Mouse (Mus musculus) midbrain, embryonic 12.5 days (tissue): ENCODE measurements around the gene Ttc25. TPM values are rescaled to one million over a fixed set of nuclear protein-coding genes. Genes with fewer than 3 reads are reported as not detected.

Source experiments
- ATAC-seq: fragments of 200-750 bp; cut with Nextera tagmentation; 2 replicates; pipeline ENCODE4 v1.8.0; 2017; ENCODE audit warnings: low read depth, moderate TSS enrichment, moderate library complexity; ENCODE audit not compliant: low FRiP score
- H3K27ac ChIP-seq: fragments of 300-500 bp; sonication (generic); replicated peaks from 2 replicates; pipeline ENCODE4 v1.5.1; 2016; ENCODE audit warnings: mild to moderate bottlenecking
- H3K27me3 ChIP-seq: fragments of 300-500 bp; sonication (generic); 2 replicates; pipeline ENCODE4 v1.6.1; 2016; ENCODE audit warnings: mild to moderate bottlenecking
- H3K36me3 ChIP-seq: fragments of 300-500 bp; sonication (generic); 2 replicates; pipeline ENCODE4 v1.6.1; 2016
- H3K4me1 ChIP-seq: fragments of 300-500 bp; sonication (generic); 2 replicates; pipeline ENCODE4 v1.6.1; 2016
- H3K4me2 ChIP-seq: fragments of 300-500 bp; sonication (generic); replicated peaks from 2 replicates; pipeline ENCODE4 v1.6.1; 2016; ENCODE audit warnings: mild to moderate bottlenecking, moderate library complexity
- H3K4me3 ChIP-seq: fragments of 300-500 bp; sonication (generic); 2 replicates; pipeline ENCODE4 v1.5.1; 2016; ENCODE audit warnings: mild to moderate bottlenecking
- H3K9ac ChIP-seq: fragments of 300-500 bp; sonication (generic); replicated peaks from 2 replicates; pipeline ENCODE4 v1.6.1; 2016; ENCODE audit warnings: mild to moderate bottlenecking, moderate library complexity
- H3K9me3 ChIP-seq: fragments of 300-500 bp; sonication (generic); 2 replicates; pipeline ENCODE4 v1.6.1; 2016; ENCODE audit warnings: mild to moderate bottlenecking
- WGBS: fragments of 180-500 bp; shearing (Covaris S2); methylation state at CpG from one replicate; pipeline ENCODE4 v1.1.7; 2016; 5-methylcytosine and 5-hydroxymethylcytosine counted together
- polyA plus RNA-seq: library from polyadenylated mRNA; unstranded; fragments of >200 nt; fragmentation: Nextera tagmentation; extraction: Ambion mirVana; gene quantifications from 2 replicates; pipeline ENCODE4 v1.2.1, GENCODE M21; 2016

Ttc25 gene
- polyA plus RNA-seq, result 2.4 and 2.6 TPM in 2 replicates

DNA sequence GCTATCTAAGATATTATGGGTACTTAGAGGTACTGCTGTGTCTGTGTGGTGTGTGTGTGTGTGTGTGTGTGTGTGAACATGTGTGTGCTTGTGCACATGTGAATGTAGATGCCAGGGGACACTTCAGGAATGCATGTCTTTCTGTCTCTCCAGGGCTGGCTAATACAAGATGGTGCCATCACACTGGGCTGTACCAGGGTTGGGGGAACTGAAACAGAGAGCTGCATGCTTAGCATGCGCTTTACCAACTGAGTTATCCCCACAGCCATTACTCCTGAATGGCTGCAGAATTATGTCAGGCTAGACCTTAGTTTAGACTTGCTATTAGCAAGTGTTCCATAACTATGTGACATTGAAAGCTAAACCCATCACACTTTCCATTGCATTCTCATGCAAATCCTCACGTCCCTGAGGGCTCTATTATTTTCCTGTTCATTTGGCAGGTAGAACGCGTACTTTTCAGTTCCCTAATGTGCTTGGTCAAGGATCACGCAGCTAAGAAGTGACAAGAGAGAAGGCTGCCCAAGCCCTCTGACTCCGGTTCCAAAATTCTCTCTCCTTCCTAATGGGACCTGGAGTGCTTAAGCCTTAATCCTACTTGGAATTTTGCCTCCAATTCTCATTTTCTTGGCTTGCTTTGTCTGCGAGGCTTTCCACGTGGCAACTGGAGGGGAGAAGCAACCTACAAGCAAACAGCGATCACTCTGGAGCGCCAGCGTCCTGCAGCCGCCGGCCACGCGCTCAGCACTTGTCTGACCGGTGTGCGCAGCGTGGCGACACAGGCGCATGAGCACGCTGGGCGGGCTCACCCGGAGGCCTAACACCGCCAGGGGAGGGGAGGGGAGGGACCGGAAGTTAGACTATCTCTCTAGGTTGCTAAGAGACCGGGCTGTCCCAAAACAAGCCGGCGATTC, at the start of gene Ttc25:
TSS of gene Ttc25 (plus strand) at position 776 of the 914 bp plus-strand sequence.
- Histone ChIP-seq H3K27ac (peak within 1 kb of the TSS; percentile 43; the same call in 1 of the 2 replicates), H3K36me3 (no peaks in the 10 kb centered on the region), H3K4me2 (peak within 1 kb of the TSS; percentile 67), H3K4me3 (peak within 1 kb of the TSS; percentile 44), H3K9me3 (no peaks in the 10 kb centered on the region), H3K4me1 (peaks cover 10% of the 10 kb centered on the region), H3K27me3 (peaks cover 12% of the 10 kb centered on the region), H3K9ac (peak within 1 kb of the TSS; percentile 37)
- peak; percentile 95 for ATAC-seq
- 4% methylated on average over 28 of the region's 28 CpGs for WGBS

GRCm38 (mm10) chr11:100500241-100500640, 45.2 kb upstream of the Ttc25 start:
- H3K36me3 ChIP-seq, result peaks cover 92% of the 10 kb centered on the region
- peaks cover 8% of the 10 kb centered on the region; the same call in 1 of the 2 replicates for H3K4me1 ChIP-seq
- H3K4me2 ChIP-seq, result no peak overlapping the region
- no peak overlapping the region for H3K4me3 ChIP-seq
- no peak for ATAC-seq
- H3K27ac ChIP-seq, result no peak overlapping the region
- no peak overlapping the region for H3K9ac ChIP-seq
- H3K9me3 ChIP-seq, result no peaks in the 10 kb centered on the region
- H3K27me3 ChIP-seq, result no peaks in the 10 kb centered on the region
- WGBS, result 68% methylated on average over 3 of the region's 3 CpGs

DNA sequence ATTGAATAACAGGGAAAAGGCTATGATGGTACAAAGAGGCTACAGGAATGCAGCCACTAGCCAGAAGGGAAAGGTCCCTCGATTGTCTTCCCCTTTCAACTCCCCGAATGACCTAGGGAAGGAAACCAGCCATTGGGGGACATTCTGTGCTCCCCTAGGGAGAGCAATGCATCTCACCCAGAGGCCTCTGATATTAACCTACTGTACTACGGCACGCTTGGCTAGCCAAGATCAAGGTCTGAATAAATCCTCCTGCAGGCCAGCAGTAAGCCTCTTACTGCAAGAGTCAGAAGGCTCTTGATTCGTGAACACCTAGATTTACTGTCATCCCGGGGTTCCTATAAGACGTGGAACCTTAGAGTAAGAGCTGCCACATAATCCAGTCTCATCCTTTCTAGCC, 44.8 kb upstream of the Ttc25 start:
- Histone ChIP-seq H3K27me3 (no peaks in the 10 kb centered on the region), H3K9me3 (no peaks in the 10 kb centered on the region), H3K9ac (no peak overlapping the region), H3K4me2 (no peak overlapping the region), H3K36me3 (peaks cover 92% of the 10 kb centered on the region), H3K27ac (no peak overlapping the region), H3K4me3 (no peak overlapping the region), H3K4me1 (peaks cover 8% of the 10 kb centered on the region; the same call in 1 of the 2 replicates)
- WGBS, result 67% methylated on average over 7 of the region's 7 CpGs
- ATAC-seq, result no peak

DNA sequence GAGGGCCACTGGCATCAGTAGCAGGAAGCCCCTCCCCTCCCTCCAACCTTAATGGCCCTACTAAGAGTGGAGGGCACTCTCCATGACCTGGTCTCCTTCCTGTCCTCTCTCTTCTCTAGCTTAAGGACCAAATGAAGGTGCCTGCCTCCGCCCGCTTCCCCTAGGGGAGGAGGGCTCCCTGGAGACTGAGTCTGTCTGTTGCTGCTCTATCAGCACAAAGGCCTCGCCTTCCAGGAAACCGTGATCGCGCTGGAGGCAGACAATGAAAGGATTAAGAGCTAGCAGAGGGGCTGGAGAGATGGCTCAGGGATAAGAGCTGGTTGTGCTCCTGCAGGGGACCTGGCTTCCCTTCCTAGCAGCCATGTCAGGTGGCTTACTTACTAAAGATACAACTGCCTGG, 44.1 kb upstream of the Ttc25 start:
- 11% methylated on average over 6 of the region's 6 CpGs for WGBS
- peaks cover 8% of the 10 kb centered on the region; the same call in 1 of the 2 replicates for H3K4me1 ChIP-seq
- no peak overlapping the region for H3K4me3 ChIP-seq
- ATAC-seq, result peak; percentile 54; the same call in 1 of the 2 replicates
- H3K9me3 ChIP-seq, result no peaks in the 10 kb centered on the region
- H3K27ac ChIP-seq, result peak overlapping the region; percentile 65
- no peak overlapping the region for H3K4me2 ChIP-seq
- peaks cover 92% of the 10 kb centered on the region for H3K36me3 ChIP-seq
- H3K27me3 ChIP-seq, result no peaks in the 10 kb centered on the region
- H3K9ac ChIP-seq, result no peak overlapping the region

GRCm38 (mm10) chr11:100504990-100505660, 40.3 kb upstream of the Ttc25 start:
- WGBS, result 94% methylated on average over 12 of the region's 12 CpGs

GRCm38 (mm10) chr11:100505997-100506396, 39.4 kb upstream of the Ttc25 start:
- Histone ChIP-seq H3K36me3 (peaks cover 88% of the 10 kb centered on the region), H3K9ac (no peak overlapping the region), H3K4me3 (no peak overlapping the region), H3K9me3 (no peaks in the 10 kb centered on the region), H3K27me3 (no peaks in the 10 kb centered on the region), H3K4me1 (peaks cover 8% of the 10 kb centered on the region; the same call in 1 of the 2 replicates), H3K4me2 (no peak overlapping the region), H3K27ac (no peak overlapping the region)
- ATAC-seq, result no peak
- WGBS, result 97% methylated on average over 8 of the region's 8 CpGs

More at GRCm38 (mm10) chr11:100504990-100505660, 40.3 kb upstream of the Ttc25 start:
- Histone ChIP-seq H3K36me3 (peaks cover 92% of the 10 kb centered on the region), H3K27ac (no peak overlapping the region), H3K9ac (no peak overlapping the region), H3K9me3 (no peaks in the 10 kb centered on the region), H3K27me3 (no peaks in the 10 kb centered on the region), H3K4me3 (no peak overlapping the region), H3K4me2 (no peak overlapping the region), H3K4me1 (peaks cover 8% of the 10 kb centered on the region; the same call in 1 of the 2 replicates)
- no peak for ATAC-seq

GRCm38 (mm10) chr11:100510556-100510955, 34.9 kb upstream of the Ttc25 start:
- Histone ChIP-seq H3K4me1 (no peaks in the 10 kb centered on the region), H3K36me3 (peaks cover 92% of the 10 kb centered on the region), H3K9me3 (no peaks in the 10 kb centered on the region), H3K27me3 (no peaks in the 10 kb centered on the region), H3K4me2 (no peak overlapping the region), H3K27ac (no peak overlapping the region), H3K9ac (no peak overlapping the region), H3K4me3 (no peak overlapping the region)
- no peak for ATAC-seq
- WGBS, result 93% methylated on average over 2 of the region's 2 CpGs

DNA sequence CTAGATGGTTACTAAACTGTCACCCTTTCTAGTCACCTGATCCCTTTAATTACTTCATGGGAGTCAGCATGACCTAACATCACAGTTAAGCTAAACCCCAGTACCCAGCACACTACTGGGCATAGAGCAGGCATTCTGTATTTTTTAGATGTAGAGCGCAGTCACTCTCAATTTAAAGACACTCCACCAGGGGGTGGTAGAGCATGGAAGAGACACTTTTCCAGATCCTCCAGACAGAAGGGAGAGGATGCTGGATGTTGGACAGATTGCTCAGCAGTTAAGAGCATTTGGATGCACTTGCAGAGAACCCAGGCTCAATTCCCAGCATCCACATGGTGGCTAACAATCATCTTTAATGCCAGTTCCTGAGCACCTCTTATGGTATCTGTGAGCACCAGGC, 33.0 kb upstream of the Ttc25 start:
- H3K9me3 ChIP-seq, result no peaks in the 10 kb centered on the region
- no peak overlapping the region for H3K9ac ChIP-seq
- no peak overlapping the region for H3K27ac ChIP-seq
- no peaks in the 10 kb centered on the region for H3K27me3 ChIP-seq
- peaks cover 91% of the 10 kb centered on the region for H3K36me3 ChIP-seq
- no peak overlapping the region for H3K4me3 ChIP-seq
- no peak for ATAC-seq
- 92% methylated on average over 1 of the region's 1 CpGs for WGBS
- no peak overlapping the region for H3K4me2 ChIP-seq
- no peaks in the 10 kb centered on the region for H3K4me1 ChIP-seq

DNA sequence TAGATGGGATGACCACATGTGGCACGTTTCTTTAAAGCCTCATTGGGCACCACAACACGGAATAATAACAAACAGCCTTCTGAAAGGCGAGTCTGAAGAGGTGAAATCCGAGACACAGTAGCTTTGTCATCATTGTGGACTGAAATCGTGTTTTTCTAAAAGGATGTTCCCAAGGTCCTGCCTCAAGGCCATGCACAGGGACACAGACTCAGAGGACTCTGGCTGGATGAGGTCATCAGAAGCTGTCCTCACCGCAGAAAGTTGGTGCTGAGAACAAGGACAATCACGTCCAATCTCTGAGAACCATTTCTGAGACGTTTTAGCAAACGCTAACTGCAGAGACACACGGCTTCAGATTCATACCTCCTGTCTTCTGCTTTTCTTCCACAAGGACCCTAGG, 31.7 kb upstream of the Ttc25 start:
- H3K27me3 ChIP-seq, result no peaks in the 10 kb centered on the region
- H3K9me3 ChIP-seq, result no peaks in the 10 kb centered on the region
- ATAC-seq, result no peak
- H3K4me2 ChIP-seq, result no peak overlapping the region
- no peak overlapping the region for H3K9ac ChIP-seq
- WGBS, result 88% methylated on average over 10 of the region's 10 CpGs
- H3K27ac ChIP-seq, result no peak overlapping the region
- 0 out of 2 replicates have a peak, but pooled peaks cover 2% of the 10 kb centered on the region for H3K4me1 ChIP-seq
- H3K36me3 ChIP-seq, result peaks cover 92% of the 10 kb centered on the region
- no peak overlapping the region for H3K4me3 ChIP-seq

GRCm38 (mm10) chr11:100515061-100515460, 30.3 kb upstream of the Ttc25 start:
- peaks cover 93% of the 10 kb centered on the region for H3K36me3 ChIP-seq
- H3K9me3 ChIP-seq, result no peaks in the 10 kb centered on the region
- H3K4me3 ChIP-seq, result no peak overlapping the region
- H3K4me2 ChIP-seq, result no peak overlapping the region
- 0 out of 2 replicates have a peak, but pooled peaks cover 2% of the 10 kb centered on the region for H3K4me1 ChIP-seq
- no peak for ATAC-seq
- WGBS, result 96% methylated on average over 9 of the region's 9 CpGs
- no peak overlapping the region for H3K9ac ChIP-seq
- no peak overlapping the region for H3K27ac ChIP-seq
- no peaks in the 10 kb centered on the region for H3K27me3 ChIP-seq

DNA sequence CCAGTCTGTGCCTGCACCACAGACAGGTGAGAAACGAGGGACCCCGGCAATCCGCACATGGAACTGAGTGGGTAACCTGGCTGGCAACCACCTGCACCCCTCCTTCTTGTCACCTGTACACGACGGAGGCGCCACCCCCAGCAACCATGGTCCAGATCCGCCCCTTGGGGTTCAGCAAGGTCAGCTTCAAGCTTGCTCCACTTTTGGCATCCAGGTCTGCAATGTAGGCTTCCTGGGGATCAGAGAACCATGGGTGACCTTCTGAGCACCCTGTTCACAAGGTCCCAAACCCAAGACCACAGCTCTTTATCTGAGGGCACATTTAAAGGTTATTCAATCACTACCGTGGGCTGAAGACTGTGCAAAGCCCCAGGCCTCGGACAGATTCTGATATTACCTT, 29.6 kb upstream of the Ttc25 start:
- Histone ChIP-seq H3K27ac (no peak overlapping the region), H3K4me3 (no peak overlapping the region), H3K27me3 (no peaks in the 10 kb centered on the region), H3K4me2 (no peak overlapping the region), H3K9me3 (no peaks in the 10 kb centered on the region), H3K36me3 (peaks cover 95% of the 10 kb centered on the region), H3K9ac (no peak overlapping the region), H3K4me1 (0 out of 2 replicates have a peak, but pooled peaks cover 2% of the 10 kb centered on the region)
- ATAC-seq, result no peak
- 92% methylated on average over 9 of the region's 9 CpGs for whole genome bisulfite sequencing

- H3K4me1 ChIP-seq, result 0 out of 2 replicates have a peak, but pooled peaks cover 2% of the 10 kb centered on the region
- H3K27me3 ChIP-seq, result no peaks in the 10 kb centered on the region
- ATAC-seq, result no peak
- no peaks in the 10 kb centered on the region for H3K9me3 ChIP-seq
- no peak overlapping the region for H3K4me2 ChIP-seq
- H3K27ac ChIP-seq, result no peak overlapping the region
- no peak overlapping the region for H3K4me3 ChIP-seq
- 89% methylated on average over 9 of the region's 9 CpGs for WGBS
- H3K9ac ChIP-seq, result no peak overlapping the region
- H3K36me3 ChIP-seq, result peaks cover 97% of the 10 kb centered on the region
These were observed 29.1 kb upstream of the Ttc25 start for GRCm38 (mm10) chr11:100516291-100516690.
